Mouse (Mus musculus) kidney, adult 2 months (tissue): ENCODE results near the gene Lsm14b. TPM values are rescaled to one million over a fixed set of nuclear protein-coding genes. Genes with fewer than 3 reads are reported as not detected.

Experiments used
- DNase-seq: peaks from one replicate; pipeline ENCODE4 v3.0.0; 2021
- H3K27ac ChIP-seq: fragments of 200-500 bp; 2 replicates; pipeline ENCODE4 v1.5.1; 2012; ENCODE audit warnings: low read depth, low read length, control low read depth, inconsistent platforms; ENCODE audit not compliant: insufficient read depth
- H3K27me3 ChIP-seq: fragments of 200-500 bp; replicated peaks from 2 replicates; pipeline ENCODE4 v1.6.1; 2012; ENCODE audit warnings: mild to moderate bottlenecking, moderate library complexity, low read length, inconsistent platforms; ENCODE audit not compliant: control insufficient read depth, insufficient read depth
- H3K36me3 ChIP-seq: fragments of 200-500 bp; 2 replicates; pipeline ENCODE4 v1.6.1; 2012; ENCODE audit warnings: mild to moderate bottlenecking, moderate library complexity, low read length, inconsistent platforms; ENCODE audit not compliant: control insufficient read depth, insufficient read depth
- H3K4me1 ChIP-seq: fragments of 200-500 bp; 2 replicates; pipeline ENCODE4 v1.6.1; 2011; ENCODE audit warnings: low read length; ENCODE audit not compliant: control insufficient read depth, insufficient read depth
- H3K4me3 ChIP-seq: fragments of 200-500 bp; 2 replicates; pipeline ENCODE4 v1.5.1; 2011; ENCODE audit warnings: mild to moderate bottlenecking, low read depth, low read length, control low read depth; ENCODE audit not compliant: insufficient read depth
- CTCF ChIP-seq: fragments of 200-500 bp; conservative IDR thresholded peaks from 2 replicates; pipeline ENCODE4 v1.5.1; 2011; ENCODE audit warnings: low read depth, mild to moderate bottlenecking, control low read depth, low read length, moderate library complexity, mixed read lengths; ENCODE audit not compliant: insufficient read depth, insufficient read length
- POLR2A ChIP-seq: fragments of 200-500 bp; IDR thresholded peaks from one replicate; pipeline ENCODE4 v1.6.1; 2011; ENCODE audit warnings: low read depth, low read length, control low read depth
- WGBS: fragments of 180-500 bp; shearing (Covaris S2); methylation state at CpG from one replicate; pipeline ENCODE4 v1.1.7; 2018; 5-methylcytosine and 5-hydroxymethylcytosine counted together
- polyA plus RNA-seq: library from polyadenylated mRNA; depleted of rRNA; stranded (reverse); fragments of >200 nt; gene quantifications from 2 replicates; pipeline ENCODE4 v1.2.3, GENCODE M21; 2012

Gene Lsm14b
- polyA plus RNA-seq, 1 experiment, result 29.5 TPM

DNA sequence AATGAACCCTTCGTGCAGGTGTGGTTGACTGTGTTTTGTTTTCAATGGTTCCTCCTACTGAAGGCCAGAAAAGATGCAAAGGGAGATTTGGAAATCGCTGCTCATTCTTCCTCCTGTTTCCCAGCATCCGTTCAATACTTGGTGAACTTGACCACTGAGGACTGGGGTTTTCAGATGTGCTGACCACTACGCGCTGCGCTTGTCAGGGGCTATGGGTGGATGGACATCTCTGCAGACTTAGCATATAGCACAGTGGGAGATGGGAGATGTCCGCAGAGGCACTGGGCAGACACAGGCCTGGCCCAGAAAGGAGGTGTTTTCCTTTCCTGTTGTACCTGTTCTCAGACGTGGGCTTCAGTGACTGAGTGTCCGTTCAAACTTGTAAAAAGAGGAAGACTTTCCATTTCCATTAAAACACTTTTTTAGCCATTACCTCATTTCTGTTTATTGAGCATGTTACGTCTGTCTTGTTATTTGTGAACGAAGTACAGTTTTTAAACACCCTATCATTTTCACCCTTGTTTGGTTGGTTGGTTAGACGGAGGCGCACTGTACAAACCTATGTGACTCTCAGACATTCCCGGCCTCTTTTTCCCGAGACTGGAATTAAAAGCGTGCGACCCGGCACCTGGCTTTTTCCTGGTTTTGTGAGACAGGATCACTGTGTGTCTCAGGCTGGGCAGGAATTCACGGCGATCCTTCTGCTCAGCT lies 45.1 kb downstream of the Lsm14b start:
- Histone ChIP-seq H3K27me3 (no peaks in the 10 kb centered on the region), H3K4me1 (peaks cover 7% of the 10 kb centered on the region), H3K36me3 (no peaks in the 10 kb centered on the region), H3K4me3 (peak overlapping the region; percentile 87), H3K27ac (peak overlapping the region; percentile 62)
- 27% methylated on average over 20 of the region's 20 CpGs for WGBS
- DNase-seq, result no peak
- TF ChIP-seq CTCF, result no peak
- TF ChIP-seq POLR2A, result no peak

DNA sequence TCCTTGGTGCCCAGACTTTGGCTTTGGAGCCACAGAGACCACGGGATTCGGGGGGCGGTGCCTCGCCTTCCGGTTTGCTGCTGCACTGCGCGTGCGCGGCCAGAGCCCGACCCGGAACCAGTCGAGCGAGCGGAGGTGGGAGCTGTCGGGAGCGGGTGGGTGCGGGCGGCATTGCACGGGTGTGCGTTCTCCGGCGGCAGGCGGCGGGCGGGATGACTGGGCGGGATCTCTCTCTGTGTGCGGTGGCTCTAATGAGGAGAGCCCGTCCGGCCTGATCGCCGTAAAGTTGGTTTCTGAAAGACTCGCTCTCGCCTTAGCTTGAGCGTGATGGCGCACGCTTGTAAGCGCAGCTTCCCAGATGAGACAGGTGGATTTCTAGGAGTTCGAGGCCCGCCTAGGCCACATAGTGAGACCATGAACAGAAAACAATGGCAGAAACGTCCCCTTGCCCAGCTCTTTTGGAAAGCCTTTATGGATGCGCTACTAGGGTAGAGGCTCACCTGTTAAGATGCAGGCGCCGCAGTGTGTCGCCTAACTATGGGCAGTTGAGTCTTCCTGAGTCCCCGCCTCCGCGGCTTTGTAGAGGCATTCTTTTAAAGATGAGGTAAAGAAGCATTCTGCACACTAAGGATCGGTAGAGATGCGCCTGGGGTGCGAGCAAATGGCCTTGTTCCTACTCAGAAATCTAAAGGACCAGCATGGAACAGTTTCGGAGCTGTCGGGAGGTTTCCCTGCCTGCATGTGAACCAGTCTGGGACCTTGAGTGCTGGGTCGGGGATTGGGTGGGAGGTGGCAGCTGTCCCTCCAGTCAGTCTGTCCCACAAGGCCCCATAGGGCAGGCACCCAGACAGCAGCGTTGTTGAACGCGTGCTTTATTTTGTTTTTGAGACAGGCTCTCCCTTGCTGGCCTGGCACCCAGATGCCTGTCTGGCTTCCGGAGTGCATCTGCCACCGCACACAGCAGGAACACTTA lies 46.0 kb downstream of the Lsm14b start, which contains the start of gene Mtg2:
TSS of gene Mtg2 (plus strand) at position 108 of the 973 bp plus-strand sequence.
- WGBS, result 3% methylated on average over 57 of the region's 58 CpGs
- peak within 1 kb of the TSS; percentile 62 for H3K27ac ChIP-seq
- TF ChIP-seq POLR2A, result peak; percentile 47
- TF ChIP-seq CTCF, result no peak
- peak; percentile 97 for DNase-seq
- peak within 1 kb of the TSS; percentile 87 for H3K4me3 ChIP-seq
- H3K4me1 ChIP-seq, result peaks cover 7% of the 10 kb centered on the region
- H3K36me3 ChIP-seq, result no peaks in the 10 kb centered on the region
- no peaks in the 10 kb centered on the region for H3K27me3 ChIP-seq

DNA sequence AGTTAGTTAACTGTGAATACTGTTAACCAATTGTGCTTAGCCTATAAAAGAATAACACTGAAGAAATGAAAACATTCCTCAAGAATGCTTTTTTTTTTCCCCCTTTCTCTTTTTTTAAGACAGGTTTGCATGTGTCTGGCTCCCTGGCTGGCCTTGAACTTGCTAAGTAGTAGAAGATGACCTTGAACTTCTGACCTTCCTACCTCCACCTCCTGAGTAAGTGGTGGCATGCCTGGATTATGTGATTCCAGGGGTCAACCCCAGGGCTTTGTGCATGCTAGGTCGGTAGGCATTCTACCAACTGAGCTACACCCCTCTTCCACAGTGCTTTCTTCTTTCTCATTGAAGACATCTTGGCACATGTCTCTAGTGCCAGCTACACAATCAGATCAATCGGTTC lies 46.9 kb downstream of the Lsm14b start:
- no peaks in the 10 kb centered on the region for H3K36me3 ChIP-seq
- peaks cover 7% of the 10 kb centered on the region for H3K4me1 ChIP-seq
- no peak for TF ChIP-seq CTCF
- TF ChIP-seq POLR2A, result no peak
- H3K27me3 ChIP-seq, result no peaks in the 10 kb centered on the region
- WGBS, result 69% methylated on average over 2 of the region's 2 CpGs
- no peak overlapping the region for H3K27ac ChIP-seq
- no peak for DNase-seq
- no peak overlapping the region for H3K4me3 ChIP-seq

DNA sequence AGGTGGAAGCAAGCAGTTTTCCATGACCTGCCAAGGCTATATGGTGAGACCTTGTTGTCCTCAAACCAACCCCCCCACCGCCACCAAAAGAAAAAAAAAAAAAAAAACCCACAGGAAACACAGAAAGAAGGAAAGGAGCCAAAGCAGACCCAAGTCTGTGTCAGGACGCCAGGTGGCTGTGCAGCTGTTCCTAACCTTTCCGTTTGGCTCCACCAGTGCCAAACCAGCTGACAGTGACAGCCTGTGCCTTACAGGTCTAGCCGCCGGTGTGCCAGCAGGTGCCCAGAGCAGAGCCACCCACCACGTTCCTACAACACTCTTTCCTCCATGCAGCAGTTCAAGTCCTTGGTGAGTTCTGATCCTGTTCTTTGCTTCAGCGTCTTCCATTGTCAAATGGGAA lies 48.1 kb downstream of the Lsm14b start:
- Histone ChIP-seq H3K4me3 (no peak overlapping the region), H3K27me3 (no peaks in the 10 kb centered on the region), H3K36me3 (no peaks in the 10 kb centered on the region), H3K27ac (no peak overlapping the region), H3K4me1 (peaks cover 7% of the 10 kb centered on the region)
- TF ChIP-seq POLR2A, result no peak
- no peak for TF ChIP-seq CTCF
- no peak for DNase-seq
- 92% methylated on average over 7 of the region's 7 CpGs for WGBS

DNA sequence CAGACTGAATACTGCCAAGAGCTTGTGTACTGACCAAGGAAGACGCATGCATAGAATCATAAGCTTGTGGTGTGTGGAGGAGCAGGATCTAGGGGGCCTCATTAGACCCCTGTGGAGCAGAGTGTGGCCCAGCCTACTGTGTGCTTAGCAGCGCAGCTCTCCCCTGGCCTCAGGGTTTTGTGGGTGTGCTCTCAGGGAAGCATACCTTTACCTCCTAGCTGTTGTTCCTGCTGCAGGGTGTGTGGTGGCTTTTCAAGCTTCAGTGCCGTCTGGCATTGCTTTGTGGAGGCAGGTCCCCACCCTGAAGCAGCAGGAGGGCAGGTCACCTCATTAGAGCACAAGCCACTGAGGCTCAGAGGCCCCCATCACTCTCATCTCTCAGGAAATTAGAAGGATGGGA lies 52.8 kb downstream of the Lsm14b start:
- WGBS, result 86% methylated on average over 3 of the region's 3 CpGs
- no peak overlapping the region for H3K4me3 ChIP-seq
- DNase-seq, result no peak
- no peak overlapping the region for H3K27ac ChIP-seq
- H3K4me1 ChIP-seq, result no peaks in the 10 kb centered on the region
- no peaks in the 10 kb centered on the region for H3K27me3 ChIP-seq
- no peaks in the 10 kb centered on the region for H3K36me3 ChIP-seq
- no peak for TF ChIP-seq CTCF

DNA sequence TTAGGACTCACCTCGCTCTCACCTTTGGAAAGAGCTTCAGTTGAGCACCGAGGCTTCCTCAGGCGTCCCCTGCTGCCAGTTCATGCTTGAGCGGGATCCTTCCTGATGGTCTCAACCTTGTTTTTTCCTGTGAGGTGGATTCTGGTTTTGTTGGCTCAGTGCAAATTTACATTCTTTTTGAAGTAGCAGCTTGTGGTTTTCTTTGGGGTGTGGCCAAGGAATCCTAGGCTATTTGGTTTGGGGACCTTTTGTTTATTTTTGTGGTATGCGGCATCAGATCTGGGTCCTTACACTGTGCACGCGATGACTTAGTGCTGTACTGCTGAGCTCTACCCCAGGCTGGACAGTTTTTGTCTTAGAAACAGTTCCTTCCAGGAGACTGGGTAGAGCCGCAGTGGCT lies 55.9 kb downstream of the Lsm14b start:
- Histone ChIP-seq H3K27me3 (no peaks in the 10 kb centered on the region), H3K4me1 (no peaks in the 10 kb centered on the region), H3K27ac (no peak overlapping the region), H3K4me3 (no peak overlapping the region), H3K36me3 (no peaks in the 10 kb centered on the region)
- TF ChIP-seq CTCF (no peak), POLR2A (no peak)
- no peak for DNase-seq
- 81% methylated on average over 8 of the region's 8 CpGs for WGBS

DNA sequence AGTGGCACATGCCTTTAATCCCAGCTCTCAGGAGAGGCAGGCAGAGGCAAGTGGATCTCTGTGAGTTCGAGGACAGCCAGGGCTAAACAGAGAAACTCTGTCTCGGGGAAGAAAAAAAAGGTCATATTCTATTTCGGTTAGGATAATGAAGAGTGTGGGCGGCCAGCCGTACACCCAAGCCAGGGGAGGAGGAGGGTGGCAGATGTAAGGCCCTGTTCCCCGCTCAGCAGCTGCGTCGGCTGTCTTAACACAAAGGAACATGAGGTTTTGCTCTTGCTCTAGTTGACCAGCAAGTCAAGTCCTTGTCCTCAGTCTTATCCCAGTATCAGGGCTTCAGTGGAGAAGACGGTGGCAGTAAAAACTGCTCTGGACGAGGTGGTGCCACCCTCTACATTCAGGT lies 58.3 kb downstream of the Lsm14b start:
- Histone ChIP-seq H3K27ac (no peak overlapping the region), H3K4me1 (no peaks in the 10 kb centered on the region), H3K36me3 (no peaks in the 10 kb centered on the region), H3K4me3 (no peak overlapping the region), H3K27me3 (no peaks in the 10 kb centered on the region)
- TF ChIP-seq POLR2A (no peak), CTCF (no peak)
- no peak for DNase-seq
- 88% methylated on average over 10 of the region's 10 CpGs for WGBS
